Mouse (Mus musculus) CH12.LX (cell line): Measurements from ENCODE around the gene Pamr1. TPM values are rescaled to one million over a fixed set of nuclear protein-coding genes. Genes with fewer than 3 reads are reported as not detected.

ENCODE experiments used
- DNase-seq: peaks from one replicate; pipeline ENCODE4 v3.0.0-alpha.2; 2013; ENCODE audit errors: extremely low read depth
- H3K27ac ChIP-seq: 2 replicates; pipeline ENCODE4 v1.5.1; 2012; ENCODE audit warnings: low read depth, mild to moderate bottlenecking, control low read depth, moderate library complexity; ENCODE audit not compliant: insufficient read depth
- H3K27me3 ChIP-seq: replicated peaks from 2 replicates; pipeline ENCODE3; 2012; ENCODE audit warnings: inconsistent platforms
- H3K36me3 ChIP-seq, 2 experiments: replicated peaks in 1 of 2; 2 replicates each; pipeline versions ENCODE3 to v1.6.1; 2012; ENCODE audit warnings: inconsistent platforms in 1 of 2, low read length in 1 of 2, mild to moderate bottlenecking in 1 of 2, mixed read lengths in 1 of 2, moderate library complexity in 1 of 2; ENCODE audit not compliant: control insufficient read depth in 1 of 2, insufficient read depth in 1 of 2
- H3K4me1 ChIP-seq, 2 experiments: 2 replicates each; pipeline ENCODE4 v1.6.1; 2012; ENCODE audit warnings: inconsistent platforms in 1 of 2, moderate library complexity in 1 of 2; ENCODE audit not compliant: insufficient read depth in 2 of 2, control insufficient read depth in 1 of 2
- H3K4me2 ChIP-seq: 2 replicates; pipeline ENCODE4 v1.6.1; 2012; ENCODE audit warnings: low read depth, mild to moderate bottlenecking, control low read depth; ENCODE audit not compliant: poor library complexity, insufficient read depth, severe bottlenecking
- H3K4me3 ChIP-seq, 3 experiments: fragments of 150-350 bp in 1 of 3; sonication (generic) in 1 of 3; replicated peaks in 1 of 3; 2 replicates each; pipeline versions ENCODE3 to v1.5.1; 2011 to 2012; ENCODE audit warnings: low read depth in 2 of 3, low read length in 2 of 3, mild to moderate bottlenecking in 2 of 3, moderate library complexity in 2 of 3, control low read depth in 1 of 3, improper control_type of control experiment in 1 of 3, inconsistent platforms in 1 of 3, mixed read lengths in 1 of 3; ENCODE audit not compliant: poor library complexity in 1 of 3
- H3K79me2 ChIP-seq: replicated peaks from 2 replicates; pipeline ENCODE4 v1.6.1; 2012; ENCODE audit warnings: mild to moderate bottlenecking, moderate library complexity; ENCODE audit not compliant: control insufficient read depth, poor library complexity, insufficient read depth, severe bottlenecking; ENCODE audit errors: extremely low read depth
- H3K9ac ChIP-seq: 2 replicates; pipeline ENCODE4 v1.6.1; 2012; ENCODE audit warnings: low read depth, mild to moderate bottlenecking, control low read depth, moderate library complexity; ENCODE audit not compliant: insufficient read depth
- H3K9me3 ChIP-seq: replicated peaks from 2 replicates; pipeline ENCODE3; 2012; ENCODE audit warnings: low read length, inconsistent platforms, mixed read lengths
- CHD1 ChIP-seq: IDR thresholded peaks from 2 replicates; pipeline ENCODE4 v1.6.1; 2012; ENCODE audit warnings: low read depth, low read length, improper control_type of control experiment, inconsistent platforms
- CHD2 ChIP-seq: IDR thresholded peaks from 2 replicates; pipeline ENCODE4 v1.6.1; 2011; ENCODE audit warnings: low read length, improper control_type of control experiment
- CTCF ChIP-seq, 2 experiments: IDR thresholded peaks in 1 of 2; conservative IDR thresholded peaks in 1 of 2; 2 replicates each; pipeline ENCODE4 v1.5.1; 2011 to 2012; ENCODE audit warnings: low read depth in 2 of 2, low read length in 2 of 2, improper control_type of control experiment in 1 of 2, inconsistent platforms in 1 of 2, mild to moderate bottlenecking in 1 of 2, moderate library complexity in 1 of 2
- ETS1 ChIP-seq: conservative IDR thresholded peaks from 2 replicates; pipeline ENCODE4 v1.6.1; 2012; ENCODE audit warnings: low read depth, mild to moderate bottlenecking, inconsistent platforms, low read length, improper control_type of control experiment, moderate library complexity
- GABPA ChIP-seq: IDR thresholded peaks from 2 replicates; pipeline ENCODE4 v1.6.1; 2012; ENCODE audit warnings: low read depth, low read length, improper control_type of control experiment, inconsistent platforms; ENCODE audit not compliant: insufficient replicate concordance
- HCFC1 ChIP-seq: IDR thresholded peaks from 2 replicates; pipeline ENCODE4 v1.6.1; 2012; ENCODE audit warnings: low read depth, mild to moderate bottlenecking, inconsistent platforms, low read length, improper control_type of control experiment
- IRF4 ChIP-seq: IDR thresholded peaks from 2 replicates; pipeline ENCODE4 v1.6.1; 2014; ENCODE audit warnings: low read depth, mild to moderate bottlenecking, inconsistent platforms, low read length, improper control_type of control experiment
- JUN ChIP-seq: IDR thresholded peaks from 2 replicates; pipeline ENCODE4 v1.6.1; 2011; ENCODE audit warnings: low read depth, mild to moderate bottlenecking, low read length, improper control_type of control experiment, moderate library complexity; ENCODE audit not compliant: insufficient read depth
- KAT2A ChIP-seq: IDR thresholded peaks from 2 replicates; pipeline ENCODE4 v1.6.1; 2012; ENCODE audit warnings: low read length, improper control_type of control experiment, inconsistent platforms; ENCODE audit not compliant: insufficient replicate concordance
- MAFK ChIP-seq: IDR thresholded peaks from 2 replicates; pipeline ENCODE4 v1.6.1; 2011; ENCODE audit warnings: low read length, improper control_type of control experiment; ENCODE audit not compliant: insufficient replicate concordance
- MAX ChIP-seq: IDR thresholded peaks from 2 replicates; pipeline ENCODE4 v1.6.1; 2011; ENCODE audit warnings: low read length, improper control_type of control experiment
- NELFE ChIP-seq: IDR thresholded peaks from 2 replicates; pipeline ENCODE4 v1.6.1; 2011; ENCODE audit warnings: low read depth, low read length, improper control_type of control experiment
- NRF1 ChIP-seq: IDR thresholded peaks from 2 replicates; pipeline ENCODE4 v1.6.1; 2014; ENCODE audit warnings: low read depth, mild to moderate bottlenecking, inconsistent platforms, low read length, improper control_type of control experiment, moderate library complexity
- PAX5 ChIP-seq: IDR thresholded peaks from 2 replicates; pipeline ENCODE4 v1.6.1; 2012; ENCODE audit warnings: low read length, inconsistent platforms, mixed read lengths
- POLR2A ChIP-seq: IDR thresholded peaks from 2 replicates; pipeline ENCODE4 v1.6.1; 2011; ENCODE audit warnings: low read depth, mild to moderate bottlenecking, improper control_type of control experiment, low read length
- RAD21 ChIP-seq: IDR thresholded peaks from 2 replicates; pipeline ENCODE4 v1.6.1; 2011; ENCODE audit warnings: low read depth, mild to moderate bottlenecking, low read length, improper control_type of control experiment, moderate library complexity
- RCOR1 ChIP-seq: conservative IDR thresholded peaks from 2 replicates; pipeline ENCODE4 v1.6.1; 2012; ENCODE audit warnings: low read depth, mild to moderate bottlenecking, inconsistent platforms, low read length, improper control_type of control experiment
- SIN3A ChIP-seq: IDR thresholded peaks from 2 replicates; pipeline ENCODE4 v1.6.1; 2012; ENCODE audit warnings: low read length, improper control_type of control experiment, inconsistent platforms
- SMC3 ChIP-seq: IDR thresholded peaks from 2 replicates; pipeline ENCODE4 v1.6.1; 2011; ENCODE audit warnings: low read depth, low read length, improper control_type of control experiment
- TCF12 ChIP-seq: IDR thresholded peaks from 2 replicates; pipeline ENCODE4 v1.6.1; 2014; ENCODE audit warnings: low read depth, mild to moderate bottlenecking, inconsistent platforms, low read length, improper control_type of control experiment
- UBTF ChIP-seq: IDR thresholded peaks from 2 replicates; pipeline ENCODE4 v1.6.1; 2012; ENCODE audit warnings: low read depth, mild to moderate bottlenecking, inconsistent platforms, low read length, improper control_type of control experiment, moderate library complexity
- ZKSCAN1 ChIP-seq: IDR thresholded peaks from 2 replicates; pipeline ENCODE4 v1.6.1; 2012; ENCODE audit warnings: low read depth, inconsistent platforms, low read length, improper control_type of control experiment, borderline replicate concordance
- ZMIZ1 ChIP-seq: IDR thresholded peaks from 2 replicates; pipeline ENCODE4 v1.6.1; 2012; ENCODE audit warnings: low read depth, mild to moderate bottlenecking, inconsistent platforms, low read length, improper control_type of control experiment
- dilution Hi-C: fragments of 300-500 bp; cut with MboI; formaldehyde crosslinking; loops from 2 replicates; pipeline ENCODE4 v1.14.3; 2020; ENCODE audit warnings: low sequenced_read_pairs; ENCODE audit not compliant: extremely low pct_unique_long_range_greater_than_20kb, extremely low pct_ligation_motif_present
- in situ Hi-C: fragments of 300-500 bp; cut with MboI; formaldehyde crosslinking; loops from 3 replicates; pipeline ENCODE4 v1.14.3; 2019; ENCODE audit warnings: low sequenced_read_pairs, low pct_ligation_motif_present, low pct_unique_long_range_greater_than_20kb, mixed read lengths
- polyA plus RNA-seq: library from polyadenylated mRNA; unstranded; fragments of >175 nt; gene quantifications from 2 replicates; pipeline ENCODE4 v1.2.1, GENCODE M21; 2012; ENCODE audit warnings: low read depth; ENCODE audit not compliant: insufficient read length
- total RNA-seq, 2 experiments: library from RNA; depleted of rRNA; stranded (reverse); fragments of 300-350 nt in 1 of 2; fragments of >200 nt in 1 of 2; gene quantifications; 2 replicates each; pipeline ENCODE4 v1.2.3; 2012 to 2014

Gene Pamr1
- total and polyA plus RNA-seq, 3 experiments: 0.08 to 0.28 (median 0.24) TPM

- no peak overlapping the region for H3K9ac ChIP-seq
- H3K79me2 ChIP-seq: no peaks in the 10 kb centered on the region; the same call in 1 of the 2 replicates
- peak in 1 of 2 experiments; percentile 45; a peak in 2 of 4 replicates for TF ChIP-seq CTCF (conservative IDR thresholded peaks at IDR 0.05 in 1 of 2, IDR thresholded peaks at IDR 0.05 in 1 of 2; ENCODE audit: low read depth in 2 of 2, low read length in 2 of 2)
- TF ChIP-seq RAD21: peak; percentile 37
- TF ChIP-seq MAX: no peak
- no peak for TF ChIP-seq ZMIZ1
- peak; percentile 27; the same call in 1 of the 2 replicates for TF ChIP-seq SMC3
- peak overlapping the region; percentile 30; the same call in 1 of the 2 replicates for H3K4me2 ChIP-seq
- no peak for DNase-seq
- H3K27me3 ChIP-seq: no peaks in the 10 kb centered on the region
- H3K9me3 ChIP-seq: peaks cover 5% of the 10 kb centered on the region
- H3K4me1 ChIP-seq: peaks cover 5 to 10% of the 10 kb centered on the region in 2 experiments; a peak in 3 of 4 replicates
- dilution Hi-C loops (no loop called here), in situ Hi-C loops (loop anchor here (10.0 kb wide), 1 partner anchor 66 kb away; no protein-coding TSS in a partner anchor)
- H3K4me3 ChIP-seq: no peak overlapping the region
- H3K27ac ChIP-seq: no peak overlapping the region
- no peaks in the 10 kb centered on the region for H3K36me3 ChIP-seq
These were observed 111.2 kb downstream of the Pamr1 start for GRCm38 (mm10) chr2:102661052-102661451.

- in situ Hi-C loops (loop anchor here (10.0 kb wide), 1 partner anchor 68 kb away; no protein-coding TSS in a partner anchor), dilution Hi-C loops (no loop called here)
- Histone ChIP-seq H3K4me3 (no peak overlapping the region), H3K27me3 (no peaks in the 10 kb centered on the region), H3K4me1 (peaks cover 4 to 5% of the 10 kb centered on the region in 2 experiments; a peak in 2 of 4 replicates), H3K27ac (no peak overlapping the region), H3K4me2 (no peak overlapping the region), H3K9ac (no peak overlapping the region), H3K36me3 (no peaks in the 10 kb centered on the region), H3K79me2 (no peaks in the 10 kb centered on the region; the same call in 1 of the 2 replicates), H3K9me3 (peaks cover 5% of the 10 kb centered on the region)
- TF ChIP-seq ETS1: no peak
- no peak for TF ChIP-seq CHD2
- TF ChIP-seq NELFE: no peak
- no peak for TF ChIP-seq SIN3A
- no peak for TF ChIP-seq GABPA
- TF ChIP-seq MAFK: no peak
- no peak for TF ChIP-seq MAX
- no peak for TF ChIP-seq KAT2A
- TF ChIP-seq PAX5: no peak
- no peak for TF ChIP-seq POLR2A
- TF ChIP-seq UBTF: no peak
- no peak for TF ChIP-seq CHD1
- no peak for TF ChIP-seq ZKSCAN1
- no peak for TF ChIP-seq JUN
- TF ChIP-seq RAD21: no peak
- no peak for TF ChIP-seq IRF4
- no peak for TF ChIP-seq HCFC1
- no peak for TF ChIP-seq TCF12
- no peak for TF ChIP-seq NRF1
- no peak for TF ChIP-seq RCOR1
- DNase-seq: no peak
These were observed 113.1 kb downstream of the Pamr1 start for GRCm38 (mm10) chr2:102662911-102663310.
